Mouse (Mus musculus) lung, postnatal 0 days (tissue): ENCODE measurements at regions not wholly inside any gene's neighbourhood (a gene's known extent, or its start where the extent isn't known, plus 50 kb on each side); places are given as distances from the start of the nearest gene placed in this dataset.

Experiments
- CTCF ChIP-seq: IDR thresholded peaks from 2 replicates; pipeline ENCODE4 v1.5.1; 2016; ENCODE audit warnings: antibody characterized with exemption, mild to moderate bottlenecking
- EP300 ChIP-seq: IDR thresholded peaks from 2 replicates; pipeline ENCODE4 v1.6.1; 2016; ENCODE audit warnings: antibody characterized with exemption, mild to moderate bottlenecking, control low read depth

- TF ChIP-seq EP300 (no peak), CTCF (no peak)
Measured at GRCm38 (mm10) chr10:102895952-102896351, 134.1 kb downstream of the Alx1 start.
